Mouse (Mus musculus) thymus, postnatal 10 days (tissue): ENCODE data around the gene Ten1.

Experiments used
- DNase-seq, 2 experiments: peaks; one replicate each; pipeline ENCODE4 v3.0.0; 2021; ENCODE audit warnings: low spot score in 2 of 2

Ten1 gene

GRCm38 (mm10) chr11:116198639-116199531 is at the start of gene Ten1, which contains the start of gene Acox1:
TSS of gene Ten1 (plus strand) at chr11:116198855.
TSS of gene Acox1 (minus strand) at chr11:116199045.
- peak; percentile 92 to 94 for DNase-seq

- DNase-seq: no peak
Observed at GRCm38 (mm10) chr11:116149341-116149740, 49.3 kb upstream of the Ten1 start.

- DNase-seq: no peak
Observed at GRCm38 (mm10) chr11:116150960-116151359, 47.7 kb upstream of the Ten1 start.

GRCm38 (mm10) chr11:116161312-116161711 is 37.3 kb upstream of the Ten1 start:
- no peak for DNase-seq

GRCm38 (mm10) chr11:116162146-116162545 is 36.5 kb upstream of the Ten1 start:
- DNase-seq: no peak

GRCm38 (mm10) chr11:116163002-116163401 is 35.7 kb upstream of the Ten1 start:
- no peak for DNase-seq

- DNase-seq: no peak
Observed at GRCm38 (mm10) chr11:116167232-116167631, 31.4 kb upstream of the Ten1 start.

- DNase-seq: peak; percentile 84 to 86
Observed at GRCm38 (mm10) chr11:116167884-116168439, 30.7 kb upstream of the Ten1 start, which contains the start of gene Fbf1. TSS of gene Fbf1 (minus strand) at chr11:116168166.

GRCm38 (mm10) chr11:116169214-116169613 is 29.4 kb upstream of the Ten1 start:
- no peak for DNase-seq

- no peak for DNase-seq
Observed at GRCm38 (mm10) chr11:116170003-116170800, 28.5 kb upstream of the Ten1 start.

GRCm38 (mm10) chr11:116171959-116172358 is 26.7 kb upstream of the Ten1 start:
- no peak for DNase-seq

- DNase-seq: no peak
Observed at GRCm38 (mm10) chr11:116174775-116175448, 23.7 kb upstream of the Ten1 start.

GRCm38 (mm10) chr11:116176010-116176409 is 22.6 kb upstream of the Ten1 start:
- DNase-seq: no peak

- no peak for DNase-seq
Observed at GRCm38 (mm10) chr11:116178411-116179121, 20.1 kb upstream of the Ten1 start.

- no peak for DNase-seq
Observed at GRCm38 (mm10) chr11:116185836-116186235, 12.8 kb upstream of the Ten1 start.

- DNase-seq: no peak
Observed at GRCm38 (mm10) chr11:116186360-116186759, 12.3 kb upstream of the Ten1 start.

- DNase-seq: no peak
Observed at GRCm38 (mm10) chr11:116187226-116187930, 11.3 kb upstream of the Ten1 start.

- no peak for DNase-seq
Observed at GRCm38 (mm10) chr11:116194619-116195018, 4.0 kb upstream of the Ten1 start.

GRCm38 (mm10) chr11:116195252-116195651 is 3.4 kb upstream of the Ten1 start:
- no peak for DNase-seq

GRCm38 (mm10) chr11:116196336-116196735 is 2.3 kb upstream of the Ten1 start:
- no peak for DNase-seq
